Mouse (Mus musculus): ENCODE results near the gene Pik3cb. TPM values are rescaled to one million over a fixed set of nuclear protein-coding genes. Genes with fewer than 3 reads are reported as not detected.

Gene Pik3cb
- polyA plus RNA-seq, 1 experiment from 2014 or later: 4.1 TPM

DNA sequence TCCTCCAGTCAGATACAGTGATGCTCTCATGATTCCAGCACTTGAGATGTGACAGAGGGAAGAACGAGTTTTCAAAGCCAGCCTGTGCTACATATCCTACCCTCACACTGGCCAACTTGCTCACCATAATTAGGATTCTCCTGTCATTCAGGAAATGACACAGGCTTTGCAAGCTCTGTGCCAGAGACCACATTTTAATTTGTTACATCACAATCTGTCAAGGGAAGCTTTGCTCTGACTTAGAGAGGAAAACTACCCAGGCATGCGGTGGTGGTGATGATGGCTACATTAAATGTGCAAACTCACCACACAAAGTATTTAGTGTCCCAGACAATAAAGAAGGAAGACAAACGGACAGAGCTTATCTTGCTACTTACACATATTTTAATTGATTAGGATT lies 59.1 kb downstream of the Pik3cb start:
- no peak overlapping the region for H3K27ac ChIP-seq (ENCODE audit: low read length)
- no peak overlapping the region for H3K4me2 ChIP-seq (replicated peaks; ENCODE audit: low read depth, low read length)
- no peak for ATAC-seq
- no peaks in the 10 kb centered on the region for H3K4me1 ChIP-seq (ENCODE audit: insufficient read depth, low read depth, low read length)
- no peaks in the 10 kb centered on the region for H3K27me3 ChIP-seq (replicated peaks; ENCODE audit: insufficient read depth, low read length)
- no peak overlapping the region for H3K4me3 ChIP-seq (ENCODE audit: low read depth, low read length)
- no peak for DNase-seq (ENCODE audit: low spot score)
- no peak overlapping the region for H3K9ac ChIP-seq (replicated peaks; ENCODE audit: low read depth)
- H3K36me3 ChIP-seq (ENCODE audit: insufficient read depth, low read length): no peaks in the 10 kb centered on the region
- H3K9me3 ChIP-seq (ENCODE audit: low read length): no peaks in the 10 kb centered on the region
- WGBS: 69% methylated on average over 3 of the region's 3 CpGs
- TF ChIP-seq CTCF (IDR thresholded peaks at IDR 0.05) (no peak), EP300 (IDR thresholded peaks at IDR 0.05) (no peak)

DNA sequence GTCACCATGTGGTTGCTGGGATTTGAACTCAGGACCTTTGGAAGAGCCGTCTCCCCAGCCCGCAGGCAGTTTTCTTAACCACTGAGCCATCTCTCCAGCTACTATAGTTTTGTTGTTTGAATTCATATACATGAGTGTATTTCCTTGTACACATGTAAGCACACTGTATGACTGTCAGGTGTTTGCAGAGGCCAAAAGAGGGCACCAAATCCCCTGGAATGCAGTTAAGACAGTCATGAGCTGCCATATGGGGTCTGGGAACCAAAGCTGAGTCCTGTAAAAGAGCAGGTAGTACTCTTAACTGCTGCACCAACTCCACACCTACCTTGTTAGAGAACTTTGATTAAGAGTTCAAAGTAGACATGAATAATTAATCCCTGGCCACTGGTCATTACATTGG lies 59.8 kb downstream of the Pik3cb start:
- no peak overlapping the region for H3K27ac ChIP-seq (ENCODE audit: low read length)
- TF ChIP-seq EP300 (IDR thresholded peaks at IDR 0.05) (no peak), CTCF (IDR thresholded peaks at IDR 0.05) (peak; percentile 50)
- H3K36me3 ChIP-seq (ENCODE audit: insufficient read depth, low read length): no peaks in the 10 kb centered on the region
- 95% methylated on average over 2 of the region's 2 CpGs for WGBS
- H3K4me2 ChIP-seq (replicated peaks; ENCODE audit: low read depth, low read length): no peak overlapping the region
- no peaks in the 10 kb centered on the region for H3K4me1 ChIP-seq (ENCODE audit: insufficient read depth, low read depth, low read length)
- ATAC-seq (no peak), DNase-seq (ENCODE audit: low spot score) (no peak)
- no peak overlapping the region for H3K4me3 ChIP-seq (ENCODE audit: low read depth, low read length)
- H3K9me3 ChIP-seq (ENCODE audit: low read length): no peaks in the 10 kb centered on the region
- no peak overlapping the region for H3K9ac ChIP-seq (replicated peaks; ENCODE audit: low read depth)
- no peaks in the 10 kb centered on the region for H3K27me3 ChIP-seq (replicated peaks; ENCODE audit: insufficient read depth, low read length)

DNA sequence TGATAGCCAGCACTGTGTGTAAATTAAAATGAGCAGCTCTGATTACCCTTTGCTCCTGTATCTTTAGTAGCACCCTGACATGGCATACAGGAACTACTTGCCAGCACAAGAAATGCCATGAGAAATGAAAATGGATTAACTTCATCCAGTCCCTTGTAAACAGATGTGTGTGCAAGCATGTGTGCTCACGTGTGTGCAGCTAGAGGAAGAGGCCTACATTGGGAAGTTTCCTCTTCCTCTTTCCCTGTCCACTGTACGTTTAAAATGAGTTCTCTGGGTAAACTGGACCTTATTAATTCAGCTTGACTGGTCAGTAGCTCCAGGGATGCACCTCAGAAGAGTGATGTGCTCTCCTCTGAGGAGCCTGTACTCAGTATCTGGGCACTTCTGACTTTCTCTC lies 66.0 kb downstream of the Pik3cb start:
- no peak overlapping the region for H3K27ac ChIP-seq (ENCODE audit: low read length)
- DNase-seq (ENCODE audit: low spot score) (no peak), ATAC-seq (no peak)
- no peak overlapping the region for H3K4me2 ChIP-seq (replicated peaks; ENCODE audit: low read depth, low read length)
- H3K27me3 ChIP-seq (replicated peaks; ENCODE audit: insufficient read depth, low read length): no peaks in the 10 kb centered on the region
- H3K4me1 ChIP-seq (ENCODE audit: insufficient read depth, low read depth, low read length): no peaks in the 10 kb centered on the region
- H3K36me3 ChIP-seq (ENCODE audit: insufficient read depth, low read length): no peaks in the 10 kb centered on the region; the same call in 1 of the 2 replicates
- no peak overlapping the region for H3K4me3 ChIP-seq (ENCODE audit: low read depth, low read length)
- 51% methylated on average over 2 of the region's 2 CpGs for WGBS
- TF ChIP-seq EP300 (IDR thresholded peaks at IDR 0.05) (no peak), CTCF (IDR thresholded peaks at IDR 0.05) (no peak)
- no peaks in the 10 kb centered on the region for H3K9me3 ChIP-seq (ENCODE audit: low read length)
- H3K9ac ChIP-seq (replicated peaks; ENCODE audit: low read depth): no peak overlapping the region

DNA sequence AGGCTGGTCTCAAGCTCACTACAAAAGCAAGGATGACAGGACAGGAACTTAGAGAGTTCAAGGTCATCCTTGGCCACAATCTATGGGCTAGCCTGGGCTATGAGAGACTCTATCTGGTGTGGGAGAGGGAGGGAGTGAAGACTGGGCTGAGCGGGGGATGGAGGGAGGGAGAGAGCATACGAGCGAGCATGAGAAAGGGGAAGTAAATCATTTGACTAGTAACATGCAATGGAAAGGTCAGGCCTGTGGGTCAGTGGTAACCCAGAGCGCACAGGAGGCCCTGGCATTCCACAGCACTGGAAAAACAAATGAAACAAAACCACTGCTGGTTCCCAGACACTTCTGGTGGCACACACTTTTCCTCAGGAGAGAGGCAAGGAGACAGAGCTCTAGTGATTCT lies 67.9 kb downstream of the Pik3cb start:
- Histone ChIP-seq H3K27me3 (replicated peaks; ENCODE audit: insufficient read depth, low read length) (no peaks in the 10 kb centered on the region), H3K36me3 (ENCODE audit: insufficient read depth, low read length) (peaks cover 6% of the 10 kb centered on the region; the same call in 1 of the 2 replicates), H3K4me2 (replicated peaks; ENCODE audit: low read depth, low read length) (no peak overlapping the region), H3K9ac (replicated peaks; ENCODE audit: low read depth) (no peak overlapping the region), H3K4me3 (ENCODE audit: low read depth, low read length) (no peak overlapping the region), H3K27ac (ENCODE audit: low read length) (no peak overlapping the region), H3K9me3 (ENCODE audit: low read length) (no peaks in the 10 kb centered on the region), H3K4me1 (ENCODE audit: insufficient read depth, low read depth, low read length) (no peaks in the 10 kb centered on the region)
- no peak for ATAC-seq
- DNase-seq (ENCODE audit: low spot score): no peak
- 60% methylated on average over 4 of the region's 4 CpGs for WGBS
- TF ChIP-seq EP300 (IDR thresholded peaks at IDR 0.05): no peak
- TF ChIP-seq CTCF (IDR thresholded peaks at IDR 0.05): no peak

DNA sequence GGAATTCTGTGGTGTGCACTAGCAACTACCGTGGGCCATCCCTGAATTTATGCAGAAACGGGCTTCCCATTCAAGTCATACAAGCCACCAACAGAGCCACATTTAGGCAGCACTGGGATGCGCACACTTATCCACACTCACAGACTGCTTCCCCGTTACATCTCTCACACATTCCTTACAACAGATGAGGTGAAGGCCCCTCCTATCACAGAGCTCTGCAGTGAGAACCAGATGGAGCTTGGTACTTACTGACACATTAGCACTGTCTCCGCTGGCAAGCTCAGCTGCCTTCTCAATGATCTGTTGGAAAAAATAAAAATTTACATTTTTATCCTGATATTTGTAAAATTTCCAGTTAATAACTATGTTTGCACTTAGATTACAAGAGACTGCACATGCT lies 75.1 kb downstream of the Pik3cb start:
- Histone ChIP-seq H3K27me3 (replicated peaks; ENCODE audit: insufficient read depth, low read length) (no peaks in the 10 kb centered on the region), H3K9me3 (ENCODE audit: low read length) (no peaks in the 10 kb centered on the region), H3K4me3 (ENCODE audit: low read depth, low read length) (no peak overlapping the region), H3K4me2 (replicated peaks; ENCODE audit: low read depth, low read length) (no peak overlapping the region), H3K36me3 (ENCODE audit: insufficient read depth, low read length) (peaks cover 8% of the 10 kb centered on the region; the same call in 1 of the 2 replicates), H3K27ac (ENCODE audit: low read length) (no peak overlapping the region), H3K9ac (replicated peaks; ENCODE audit: low read depth) (no peak overlapping the region), H3K4me1 (ENCODE audit: insufficient read depth, low read depth, low read length) (no peaks in the 10 kb centered on the region)
- ATAC-seq: no peak
- no peak for TF ChIP-seq CTCF (IDR thresholded peaks at IDR 0.05)
- TF ChIP-seq EP300 (IDR thresholded peaks at IDR 0.05): no peak
- WGBS: 80% methylated on average over 5 of the region's 5 CpGs
- no peak for DNase-seq (ENCODE audit: low spot score)

DNA sequence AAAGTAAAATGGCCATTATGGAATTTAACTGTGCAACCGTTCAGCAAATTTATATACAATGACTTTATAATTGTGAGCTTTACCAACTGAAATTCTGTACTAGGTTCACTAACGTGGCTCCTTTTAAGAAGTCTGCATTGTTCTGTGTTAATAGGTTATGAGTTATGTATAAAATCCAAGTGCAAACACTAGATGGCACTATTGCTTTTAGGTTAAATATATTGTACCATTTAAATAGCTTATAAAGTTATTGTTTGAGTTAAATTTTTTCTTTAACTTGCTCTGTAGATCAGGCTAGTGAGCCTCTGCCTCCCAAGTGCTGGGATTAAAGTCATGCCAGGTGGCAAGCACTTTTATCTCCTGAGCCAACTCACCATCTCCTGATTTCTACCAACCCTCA lies 76.2 kb downstream of the Pik3cb start:
- DNase-seq (ENCODE audit: low spot score) (peak; percentile 77), ATAC-seq (peak; percentile 32; the same call in 1 of the 2 replicates)
- H3K4me1 ChIP-seq (ENCODE audit: insufficient read depth, low read depth, low read length): no peaks in the 10 kb centered on the region

DNA sequence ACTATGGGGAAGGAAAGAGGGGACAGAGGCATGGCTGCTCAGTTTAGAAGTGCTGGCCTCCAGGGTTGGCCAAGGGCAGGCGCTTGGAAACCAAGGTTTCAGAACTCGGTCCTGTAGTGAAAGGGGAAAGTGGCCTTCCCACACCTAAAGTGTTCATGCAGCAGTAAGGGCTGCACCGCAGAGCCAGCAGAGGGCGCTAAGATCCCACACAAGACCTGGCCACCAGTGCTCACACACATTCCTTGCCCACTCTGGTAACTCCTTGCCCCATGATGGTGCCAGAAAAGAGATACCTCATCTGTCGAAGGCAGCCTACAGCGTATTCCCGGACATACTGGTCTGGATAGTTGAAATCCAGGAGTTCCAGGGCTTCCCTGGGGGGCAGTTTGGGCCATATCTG lies 77.9 kb downstream of the Pik3cb start:
- 36% methylated on average over 7 of the region's 7 CpGs for WGBS

More for the DNA sequence above, 76.2 kb downstream of the Pik3cb start:
- no peak overlapping the region for H3K27ac ChIP-seq (ENCODE audit: low read length)
- WGBS: 52% methylated on average over 2 of the region's 2 CpGs
- H3K36me3 ChIP-seq (ENCODE audit: insufficient read depth, low read length): peaks cover 8% of the 10 kb centered on the region; the same call in 1 of the 2 replicates
- no peak overlapping the region for H3K9ac ChIP-seq (replicated peaks; ENCODE audit: low read depth)
- H3K27me3 ChIP-seq (replicated peaks; ENCODE audit: insufficient read depth, low read length): no peaks in the 10 kb centered on the region
- no peaks in the 10 kb centered on the region for H3K9me3 ChIP-seq (ENCODE audit: low read length)
- H3K4me2 ChIP-seq (replicated peaks; ENCODE audit: low read depth, low read length): no peak overlapping the region
- no peak overlapping the region for H3K4me3 ChIP-seq (ENCODE audit: low read depth, low read length)
- TF ChIP-seq CTCF (IDR thresholded peaks at IDR 0.05): peak; percentile 52
- no peak for TF ChIP-seq EP300 (IDR thresholded peaks at IDR 0.05)

More for the DNA sequence above, 77.9 kb downstream of the Pik3cb start:
- H3K9me3 ChIP-seq (ENCODE audit: low read length): no peaks in the 10 kb centered on the region
- no peak overlapping the region for H3K4me3 ChIP-seq (ENCODE audit: low read depth, low read length)
- no peaks in the 10 kb centered on the region for H3K27me3 ChIP-seq (replicated peaks; ENCODE audit: insufficient read depth, low read length)
- peak; percentile 80 for DNase-seq (ENCODE audit: low spot score)
- TF ChIP-seq EP300 (IDR thresholded peaks at IDR 0.05): no peak
- TF ChIP-seq CTCF (IDR thresholded peaks at IDR 0.05): peak; percentile 95
- no peak overlapping the region for H3K27ac ChIP-seq (ENCODE audit: low read length)
- peaks cover 2% of the 10 kb centered on the region; the same call in 1 of the 2 replicates for H3K36me3 ChIP-seq (ENCODE audit: insufficient read depth, low read length)
- H3K4me2 ChIP-seq (replicated peaks; ENCODE audit: low read depth, low read length): no peak overlapping the region
- H3K4me1 ChIP-seq (ENCODE audit: insufficient read depth, low read depth, low read length): no peaks in the 10 kb centered on the region
- no peak overlapping the region for H3K9ac ChIP-seq (replicated peaks; ENCODE audit: low read depth)
- ATAC-seq: peak; percentile 63
